Mouse (Mus musculus) liver, adult 2 months (tissue): Measurements from ENCODE around the gene Hemk1.

Experiments used
- CTCF ChIP-seq: fragments of 200-500 bp; IDR thresholded peaks from 2 replicates; pipeline ENCODE4 v1.5.1; 2011; ENCODE audit warnings: low read depth, low read length, control low read depth
- POLR2A ChIP-seq: fragments of 200-500 bp; IDR thresholded peaks from 2 replicates; pipeline ENCODE4 v1.6.1; 2011; ENCODE audit warnings: low read length, control low read depth; ENCODE audit not compliant: insufficient read depth; ENCODE audit errors: extremely low read depth

DNA sequence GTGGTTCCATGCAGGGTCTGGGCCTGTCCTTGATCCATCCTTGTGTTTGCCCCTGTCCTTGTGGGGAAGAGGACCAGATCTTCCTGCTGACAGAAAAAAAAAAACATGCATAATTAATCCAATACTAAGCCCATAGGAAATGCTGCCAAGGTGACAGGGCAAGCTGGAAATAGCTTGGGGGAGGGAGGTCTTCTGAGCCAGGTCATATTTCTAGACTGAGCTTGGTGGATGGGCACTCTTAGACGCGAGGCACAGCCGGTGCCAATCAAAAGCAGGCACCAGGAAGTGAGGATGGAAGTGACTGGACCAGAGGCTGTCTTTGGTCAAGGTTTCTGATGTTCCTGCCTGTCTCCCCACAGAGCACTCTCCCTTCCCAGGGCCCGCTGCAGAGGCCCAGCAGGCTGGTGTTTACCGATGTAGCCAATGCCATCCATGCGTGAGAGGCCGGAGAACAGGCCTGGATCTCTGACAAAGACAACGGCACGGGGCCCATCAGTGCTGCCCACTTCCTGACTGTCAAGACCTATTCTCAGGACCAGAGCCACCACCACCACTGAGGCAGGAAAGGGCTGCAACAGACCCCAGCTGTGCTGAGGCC lies 9.5 kb upstream of the Hemk1 start:
- TF ChIP-seq CTCF, result no peak
- no peak for TF ChIP-seq POLR2A
